Mouse (Mus musculus): ENCODE measurements around the gene Ube2q2. TPM values are rescaled to one million over a fixed set of nuclear protein-coding genes. Genes with fewer than 3 reads are reported as not detected.
A peak's percentile ranks its signal among the peaks of the same experiment; 100 is the strongest.
"Not testable (repeated sequence)": the region's sequence is repeated elsewhere in the genome, so short reads cannot be mapped to it uniquely, and the experiment has no call there.

Ube2q2 gene
- total and polyA plus RNA-seq, 3 experiments, result 13.1 to 24.4 (median 24.1) TPM

- Histone ChIP-seq H3K4me3 (replicated peaks in 1 of 3; ENCODE audit: low read depth in 2 of 3, low read length in 2 of 3, poor library complexity in 1 of 3) (no peak overlapping the region), H3K4me2 (ENCODE audit: insufficient read depth, low read depth, poor library complexity, severe bottlenecking) (no peak overlapping the region), H3K79me2 (replicated peaks; ENCODE audit: control insufficient read depth, extremely low read depth, insufficient read depth, poor library complexity, severe bottlenecking) (no peaks in the 10 kb centered on the region), H3K27ac (ENCODE audit: insufficient read depth, low read depth) (no peak overlapping the region), H3K27me3 (replicated peaks) (peaks cover 2% of the 10 kb centered on the region), H3K36me3 (replicated peaks in 1 of 2; ENCODE audit: control insufficient read depth in 1 of 2, insufficient read depth in 1 of 2, low read length in 1 of 2) (no peaks in the 10 kb centered on the region), H3K9ac (ENCODE audit: insufficient read depth, low read depth) (no peak overlapping the region), H3K4me1 (ENCODE audit: control insufficient read depth in 1 of 2, insufficient read depth in 2 of 2) (peaks cover 3 to 13% of the 10 kb centered on the region in 2 experiments; a peak in 3 of 4 replicates), H3K9me3 (replicated peaks; ENCODE audit: low read length) (no peaks in the 10 kb centered on the region)
- in situ Hi-C loops (cut with MboI; ENCODE audit: low pct_ligation_motif_present, low pct_unique_long_range_greater_than_20kb, low sequenced_read_pairs) (no loop called here), dilution Hi-C loops (cut with MboI; ENCODE audit: extremely low pct_ligation_motif_present, extremely low pct_unique_long_range_greater_than_20kb, low sequenced_read_pairs) (no loop called here)
- TF ChIP-seq BHLHE40 (IDR thresholded peaks at IDR 0.05; ENCODE audit: low read depth, low read length), result no peak
- TF ChIP-seq MEF2A (IDR thresholded peaks at IDR 0.05; ENCODE audit: borderline replicate concordance, low read depth, low read length), result no peak
- no peak for TF ChIP-seq CHD1 (IDR thresholded peaks at IDR 0.05; ENCODE audit: low read depth, low read length)
- TF ChIP-seq USF1 (IDR thresholded peaks at IDR 0.05; ENCODE audit: low read depth, low read length), result no peak
- no peak for TF ChIP-seq ZC3H11A (IDR thresholded peaks at IDR 0.05; ENCODE audit: low read depth, low read length)
- no peak for TF ChIP-seq IRF4 (IDR thresholded peaks at IDR 0.05; ENCODE audit: low read depth, low read length)
- TF ChIP-seq USF2 (conservative IDR thresholded peaks at IDR 0.05; ENCODE audit: low read depth, low read length), result no peak
- no peak for TF ChIP-seq TCF12 (IDR thresholded peaks at IDR 0.05; ENCODE audit: low read depth, low read length)
- TF ChIP-seq JUND (conservative IDR thresholded peaks at IDR 0.05; ENCODE audit: low read depth, low read length), result no peak
- DNase-seq (ENCODE audit: extremely low read depth), result no peak
Observed at GRCm38 (mm10) chr9:55250595-55251247, 102.1 kb downstream of the Ube2q2 start.

- H3K27ac ChIP-seq (ENCODE audit: insufficient read depth, low read depth); H3K4me3 ChIP-seq (replicated peaks in 1 of 3; ENCODE audit: low read depth in 2 of 3, low read length in 2 of 3, poor library complexity in 1 of 3); dilution Hi-C loops (cut with MboI; ENCODE audit: extremely low pct_ligation_motif_present, extremely low pct_unique_long_range_greater_than_20kb, low sequenced_read_pairs); H3K27me3 ChIP-seq (replicated peaks); H3K9ac ChIP-seq (ENCODE audit: insufficient read depth, low read depth); H3K79me2 ChIP-seq (replicated peaks; ENCODE audit: control insufficient read depth, extremely low read depth, insufficient read depth, poor library complexity, severe bottlenecking); H3K36me3 ChIP-seq (replicated peaks in 1 of 2; ENCODE audit: control insufficient read depth in 1 of 2, insufficient read depth in 1 of 2, low read length in 1 of 2); in situ Hi-C loops (cut with MboI; ENCODE audit: low pct_ligation_motif_present, low pct_unique_long_range_greater_than_20kb, low sequenced_read_pairs); H3K4me2 ChIP-seq (ENCODE audit: insufficient read depth, low read depth, poor library complexity, severe bottlenecking); H3K9me3 ChIP-seq (replicated peaks; ENCODE audit: low read length): not testable (repeated sequence)
- TF ChIP-seq CTCF (conservative IDR thresholded peaks at IDR 0.05 in 1 of 2, IDR thresholded peaks at IDR 0.05 in 1 of 2; ENCODE audit: low read depth in 2 of 2, low read length in 2 of 2) (peak in 1 of 2 experiments; percentile 63; a peak in 2 of 4 replicates), RAD21 (IDR thresholded peaks at IDR 0.05; ENCODE audit: low read depth, low read length) (peak; percentile 61), SMC3 (IDR thresholded peaks at IDR 0.05; ENCODE audit: low read depth, low read length) (peak; percentile 57)
- H3K4me1 ChIP-seq (ENCODE audit: control insufficient read depth in 1 of 2, insufficient read depth in 2 of 2), result peaks cover 3 to 13% of the 10 kb centered on the region in 2 experiments; a peak in 3 of 4 replicates
- peak; percentile 40 for DNase-seq (ENCODE audit: extremely low read depth)
Observed at GRCm38 (mm10) chr9:55252097-55252496, 103.4 kb downstream of the Ube2q2 start.

DNA sequence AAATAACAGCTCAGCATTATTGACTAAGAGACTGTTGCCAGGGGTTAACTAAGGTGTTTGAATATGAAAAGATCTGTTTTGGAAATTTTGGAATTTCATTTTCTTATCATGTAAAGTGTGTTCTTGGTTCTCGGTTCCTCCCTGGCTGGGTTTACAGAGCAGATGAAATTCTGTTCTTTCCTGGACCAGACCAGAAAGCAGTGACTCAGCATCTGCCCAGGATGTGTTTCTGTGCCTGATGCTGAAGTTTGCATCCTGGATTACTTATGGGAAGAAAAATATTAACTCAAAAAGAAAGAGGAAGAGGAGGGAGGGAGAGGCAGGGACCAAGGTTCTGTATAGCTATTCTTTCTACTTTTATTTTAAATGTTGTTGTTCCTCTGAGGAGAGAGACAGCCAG, 105.2 kb downstream of the Ube2q2 start:
- TF ChIP-seq RCOR1 (conservative IDR thresholded peaks at IDR 0.05; ENCODE audit: low read depth, low read length), result no peak
- no peak for TF ChIP-seq TBP (conservative IDR thresholded peaks at IDR 0.05; ENCODE audit: low read depth, low read length)
- TF ChIP-seq MAX (IDR thresholded peaks at IDR 0.05; ENCODE audit: low read length), result no peak
- TF ChIP-seq MAFK (IDR thresholded peaks at IDR 0.05; ENCODE audit: insufficient replicate concordance, low read length), result no peak
- TF ChIP-seq BHLHE40 (IDR thresholded peaks at IDR 0.05; ENCODE audit: low read depth, low read length), result no peak
- no peak for TF ChIP-seq USF2 (conservative IDR thresholded peaks at IDR 0.05; ENCODE audit: low read depth, low read length)
- TF ChIP-seq MEF2A (IDR thresholded peaks at IDR 0.05; ENCODE audit: borderline replicate concordance, low read depth, low read length), result no peak
- TF ChIP-seq JUND (conservative IDR thresholded peaks at IDR 0.05; ENCODE audit: low read depth, low read length), result no peak
- TF ChIP-seq MYC (IDR thresholded peaks at IDR 0.05; ENCODE audit: low read depth, low read length), result no peak
- no peak for TF ChIP-seq ZKSCAN1 (IDR thresholded peaks at IDR 0.05; ENCODE audit: borderline replicate concordance, low read depth, low read length)
- no peak for TF ChIP-seq CHD2 (IDR thresholded peaks at IDR 0.05; ENCODE audit: low read length)
- TF ChIP-seq POLR2A (IDR thresholded peaks at IDR 0.05; ENCODE audit: low read depth, low read length), result no peak
- no peak for TF ChIP-seq GABPA (IDR thresholded peaks at IDR 0.05; ENCODE audit: insufficient replicate concordance, low read depth, low read length)
- Histone ChIP-seq H3K4me1 (ENCODE audit: control insufficient read depth in 1 of 2, insufficient read depth in 2 of 2) (peaks cover 3 to 13% of the 10 kb centered on the region in 2 experiments; a peak in 3 of 4 replicates), H3K79me2 (replicated peaks; ENCODE audit: control insufficient read depth, extremely low read depth, insufficient read depth, poor library complexity, severe bottlenecking) (no peaks in the 10 kb centered on the region), H3K9ac (ENCODE audit: insufficient read depth, low read depth) (no peak overlapping the region), H3K9me3 (replicated peaks; ENCODE audit: low read length) (no peaks in the 10 kb centered on the region), H3K4me2 (ENCODE audit: insufficient read depth, low read depth, poor library complexity, severe bottlenecking) (no peak overlapping the region), H3K4me3 (replicated peaks in 1 of 3; ENCODE audit: low read depth in 2 of 3, low read length in 2 of 3, poor library complexity in 1 of 3) (no peak overlapping the region), H3K36me3 (replicated peaks in 1 of 2; ENCODE audit: control insufficient read depth in 1 of 2, insufficient read depth in 1 of 2, low read length in 1 of 2) (no peaks in the 10 kb centered on the region), H3K27ac (ENCODE audit: insufficient read depth, low read depth) (no peak overlapping the region), H3K27me3 (replicated peaks) (no peaks in the 10 kb centered on the region)
- no peak for DNase-seq (ENCODE audit: extremely low read depth)
- in situ Hi-C loops (cut with MboI; ENCODE audit: low pct_ligation_motif_present, low pct_unique_long_range_greater_than_20kb, low sequenced_read_pairs) (no loop called here), dilution Hi-C loops (cut with MboI; ENCODE audit: extremely low pct_ligation_motif_present, extremely low pct_unique_long_range_greater_than_20kb, low sequenced_read_pairs) (no loop called here)
